Mouse (Mus musculus) embryonic fibroblast, embryonic 13.5 days (primary cell): ENCODE data around the gene Dpp8.

Source experiments
- CTCF ChIP-seq: IDR thresholded peaks from 2 replicates; pipeline ENCODE4 v1.5.1; 2011; ENCODE audit warnings: mild to moderate bottlenecking, control low read depth, low read length, moderate library complexity, borderline replicate concordance; ENCODE audit not compliant: insufficient read depth
- POLR2A ChIP-seq: IDR thresholded peaks from 2 replicates; pipeline ENCODE4 v1.6.1; 2011; ENCODE audit warnings: low read depth, mild to moderate bottlenecking, control low read depth, low read length, moderate library complexity

DNA sequence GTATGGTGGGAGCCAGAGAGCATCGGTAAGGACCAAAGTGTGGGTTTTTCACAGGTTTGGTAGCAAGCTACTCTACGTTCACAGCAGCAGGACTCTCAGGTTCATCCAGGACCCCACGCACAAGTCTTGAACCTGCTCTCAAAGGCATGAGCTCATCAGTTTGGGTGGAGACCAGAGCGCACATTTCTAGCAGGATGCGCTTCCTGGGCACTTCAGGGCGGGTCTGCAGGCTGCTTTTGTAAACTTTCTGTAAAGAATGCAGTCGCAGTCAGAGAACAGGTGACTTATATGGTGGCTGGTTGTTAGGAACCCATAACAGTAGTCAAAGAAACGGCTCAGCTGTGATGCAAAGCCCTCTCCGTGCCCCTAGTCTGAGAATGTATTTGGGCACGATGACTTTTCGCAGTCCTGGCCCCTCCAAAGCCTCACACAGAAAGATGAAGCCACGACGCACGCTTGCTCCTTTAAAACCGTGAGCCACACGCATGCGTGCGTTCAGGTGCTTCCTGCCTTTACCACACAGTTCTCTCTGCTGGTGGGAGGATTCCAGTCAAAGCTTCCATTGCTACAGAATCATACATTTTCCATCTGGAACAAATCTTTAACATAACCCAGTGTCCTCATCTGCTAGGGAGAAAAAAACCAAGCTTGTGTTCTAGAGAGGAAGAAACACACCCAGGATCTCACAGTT is 51.0 kb downstream of the Dpp8 start:
- TF ChIP-seq POLR2A (no peak), CTCF (no peak)
